Mouse (Mus musculus): ENCODE measurements around the gene Plod1. TPM values are rescaled to one million over a fixed set of nuclear protein-coding genes. Genes with fewer than 3 reads are reported as not detected.
A peak's percentile ranks its signal among the peaks of the same experiment; 100 is the strongest.

The Plod1 gene
- polyA plus RNA-seq, 1 experiment = 101 TPM

DNA sequence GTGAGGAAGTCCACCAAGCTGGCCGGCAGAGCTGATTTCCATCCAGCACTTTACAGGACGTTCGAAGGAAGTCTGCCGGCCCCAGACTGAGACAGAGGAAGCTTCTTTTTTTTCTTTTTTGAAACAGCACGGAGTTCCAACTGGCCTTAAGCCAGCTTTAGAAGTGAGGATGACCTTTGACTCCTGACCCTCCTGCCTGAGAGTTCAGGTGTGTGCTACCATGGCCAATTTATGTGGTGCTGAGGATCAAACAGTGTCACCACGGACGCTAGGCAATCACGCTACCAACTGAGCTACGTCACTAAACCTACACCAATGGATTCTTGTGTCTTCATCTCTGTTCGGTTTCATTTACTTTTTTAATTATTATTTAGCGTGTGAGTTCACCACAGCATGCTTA is 14.2 kb downstream of the Plod1 start:
- no peak overlapping the region for H3K4me3 ChIP-seq (ENCODE audit: insufficient read depth, low read length)
- TF ChIP-seq POLR2A (IDR thresholded peaks at IDR 0.05; ENCODE audit: borderline replicate concordance, low read depth, low read length) = no peak
- TF ChIP-seq CTCF (IDR thresholded peaks at IDR 0.05; ENCODE audit: low read depth, low read length) = no peak

GRCm38 (mm10) chr4:147920973-147921372 is 15.6 kb downstream of the Plod1 start:
- no peak overlapping the region for H3K27ac ChIP-seq (ENCODE audit: insufficient read depth, low read depth, low read length)
- peaks cover 18% of the 10 kb centered on the region for H3K4me1 ChIP-seq (ENCODE audit: control insufficient read depth, insufficient read depth, low read length)
- no peak overlapping the region for H3K4me3 ChIP-seq (ENCODE audit: insufficient read depth, low read length)
- TF ChIP-seq POLR2A (IDR thresholded peaks at IDR 0.05; ENCODE audit: borderline replicate concordance, low read depth, low read length) (no peak), CTCF (IDR thresholded peaks at IDR 0.05; ENCODE audit: low read depth, low read length) (no peak)

More for the DNA sequence above, 14.2 kb downstream of the Plod1 start:
- Histone ChIP-seq H3K27ac (ENCODE audit: insufficient read depth, low read depth, low read length) (peak overlapping the region; percentile 61), H3K4me1 (ENCODE audit: control insufficient read depth, insufficient read depth, low read length) (peaks cover 27% of the 10 kb centered on the region)

- peaks cover 18% of the 10 kb centered on the region for H3K4me1 ChIP-seq (ENCODE audit: control insufficient read depth, insufficient read depth, low read length)
- TF ChIP-seq POLR2A (IDR thresholded peaks at IDR 0.05; ENCODE audit: borderline replicate concordance, low read depth, low read length) (no peak), CTCF (IDR thresholded peaks at IDR 0.05; ENCODE audit: low read depth, low read length) (no peak)
- H3K27ac ChIP-seq (ENCODE audit: insufficient read depth, low read depth, low read length) = no peak overlapping the region
- H3K4me3 ChIP-seq (ENCODE audit: insufficient read depth, low read length) = no peak overlapping the region
Measured at GRCm38 (mm10) chr4:147918459-147919121, 18.0 kb downstream of the Plod1 start.

DNA sequence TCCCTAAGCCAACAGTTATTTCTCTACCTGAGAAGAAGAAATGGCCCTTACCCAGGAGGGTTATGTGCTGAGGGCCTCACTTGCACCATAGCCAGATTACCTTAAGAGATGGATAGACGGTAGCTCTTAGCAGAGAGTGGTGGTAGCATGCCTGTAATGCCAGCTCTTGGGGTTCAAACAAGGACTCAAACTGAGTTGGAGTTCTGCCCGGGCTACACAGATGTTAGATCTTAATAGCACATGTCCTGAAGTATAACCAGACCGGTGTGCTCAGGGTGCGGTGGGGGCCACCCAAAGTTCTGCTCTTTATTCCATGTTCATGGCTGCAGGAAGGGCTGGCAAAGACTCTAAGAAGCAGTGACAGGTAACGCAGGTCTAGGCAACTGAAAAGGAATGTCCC is 27.1 kb downstream of the Plod1 start:
- peaks cover 4% of the 10 kb centered on the region; the same call in 1 of the 2 replicates for H3K4me1 ChIP-seq (ENCODE audit: control insufficient read depth, insufficient read depth, low read length)
- TF ChIP-seq CTCF (IDR thresholded peaks at IDR 0.05; ENCODE audit: low read depth, low read length) (no peak), POLR2A (IDR thresholded peaks at IDR 0.05; ENCODE audit: borderline replicate concordance, low read depth, low read length) (no peak)
- H3K4me3 ChIP-seq (ENCODE audit: insufficient read depth, low read length) = no peak overlapping the region
- no peak overlapping the region for H3K27ac ChIP-seq (ENCODE audit: insufficient read depth, low read depth, low read length)

DNA sequence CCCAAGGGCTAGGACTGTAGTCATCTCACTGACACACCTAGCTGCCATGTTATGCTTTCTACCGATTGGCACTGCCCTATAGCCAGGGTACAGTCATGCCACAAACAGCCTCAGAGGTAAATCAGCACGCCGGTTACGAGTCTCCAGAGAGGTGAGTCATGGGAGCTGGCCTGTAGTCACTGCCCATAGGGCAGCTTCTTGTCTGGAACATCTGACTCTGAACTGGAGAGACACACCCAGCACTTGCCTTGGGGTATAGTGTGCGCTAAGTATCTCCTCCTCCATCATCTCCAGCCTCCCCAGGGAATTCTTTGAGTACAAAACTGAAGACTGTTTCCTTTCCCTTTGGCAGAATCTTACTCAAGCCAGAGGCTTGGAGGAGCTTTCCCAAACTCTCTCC is 30.3 kb downstream of the Plod1 start:
- Histone ChIP-seq H3K27ac (ENCODE audit: insufficient read depth, low read depth, low read length) (no peak overlapping the region), H3K4me1 (ENCODE audit: control insufficient read depth, insufficient read depth, low read length) (peaks cover 11% of the 10 kb centered on the region), H3K4me3 (ENCODE audit: insufficient read depth, low read length) (no peak overlapping the region)
- no peak for TF ChIP-seq CTCF (IDR thresholded peaks at IDR 0.05; ENCODE audit: low read depth, low read length)
- no peak for TF ChIP-seq POLR2A (IDR thresholded peaks at IDR 0.05; ENCODE audit: borderline replicate concordance, low read depth, low read length)

DNA sequence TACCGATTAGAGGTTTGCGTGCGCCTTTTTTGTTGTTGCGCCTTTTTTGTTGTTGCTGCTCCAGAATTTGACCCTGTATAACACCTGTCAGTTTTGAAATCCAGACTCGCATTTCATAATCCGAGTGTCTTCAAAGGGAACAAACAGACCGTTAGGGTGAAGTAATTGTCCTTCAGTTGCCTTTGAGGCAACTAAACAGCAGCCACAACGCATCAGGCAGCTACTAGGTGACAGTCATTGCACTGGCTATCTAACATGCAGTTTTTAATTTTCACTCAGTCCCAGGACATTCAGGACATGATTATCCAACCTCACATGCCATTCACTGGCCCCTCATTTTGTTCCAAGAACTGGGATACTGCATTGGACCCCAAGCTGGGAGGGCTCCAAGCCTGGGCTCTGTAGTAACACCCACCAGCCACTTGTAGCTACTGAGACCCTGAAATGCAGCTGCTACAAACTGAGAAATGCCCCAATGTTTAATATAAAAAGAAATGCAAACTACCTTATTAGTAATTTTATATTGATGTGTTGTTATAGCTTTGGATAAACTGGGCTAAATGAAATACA is 31.4 kb downstream of the Plod1 start:
- H3K27ac ChIP-seq (ENCODE audit: insufficient read depth, low read depth, low read length) = no peak overlapping the region
- H3K4me1 ChIP-seq (ENCODE audit: control insufficient read depth, insufficient read depth, low read length) = peaks cover 11% of the 10 kb centered on the region
- no peak for TF ChIP-seq POLR2A (IDR thresholded peaks at IDR 0.05; ENCODE audit: borderline replicate concordance, low read depth, low read length)
- TF ChIP-seq CTCF (IDR thresholded peaks at IDR 0.05; ENCODE audit: low read depth, low read length) = no peak
- H3K4me3 ChIP-seq (ENCODE audit: insufficient read depth, low read length) = peak overlapping the region; percentile 45

DNA sequence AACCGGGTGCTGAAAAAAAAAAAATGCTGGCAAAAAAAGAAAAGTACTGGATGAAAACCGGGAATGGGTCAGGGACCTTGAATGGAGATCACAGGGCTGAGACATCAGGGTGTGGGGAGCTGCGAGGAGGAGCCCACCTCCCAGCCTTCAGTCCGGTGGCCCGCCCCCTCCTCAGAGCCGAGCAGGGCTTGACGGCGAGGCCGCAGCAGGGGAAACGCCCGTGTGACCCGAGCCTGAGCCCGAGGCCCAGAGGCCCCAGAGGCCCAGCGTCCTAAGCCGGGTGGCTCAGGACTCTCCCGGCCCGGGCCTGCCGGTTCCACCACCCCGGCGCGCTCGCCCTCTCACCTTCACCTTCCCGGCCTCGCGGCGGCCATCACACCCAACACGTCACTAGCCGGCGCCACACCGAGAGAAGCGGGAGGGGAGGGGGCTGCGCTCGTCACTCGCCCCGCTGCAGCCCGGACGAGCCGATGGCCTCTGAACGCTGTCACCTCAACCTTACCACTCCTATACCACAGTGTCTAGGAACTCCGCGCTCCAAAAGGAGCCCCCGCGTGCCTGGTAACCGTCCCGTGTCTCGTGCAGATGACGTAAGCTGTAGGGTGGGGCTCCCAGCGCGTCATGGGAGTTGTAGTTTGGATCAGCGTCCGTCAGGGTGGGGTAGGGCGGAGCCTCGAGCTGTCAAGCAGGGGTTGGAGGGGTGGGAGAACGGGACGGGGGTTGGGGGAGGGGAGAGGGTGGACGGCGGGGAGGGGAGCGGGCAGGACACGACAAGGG is 32.1 kb downstream of the Plod1 start, which contains the start of gene Mfn2:
Gene Mfn2 (minus strand): TSS at position 392 of the 777 bp plus-strand sequence.
- Histone ChIP-seq H3K4me3 (ENCODE audit: insufficient read depth, low read length) (peak within 1 kb of the TSS; percentile 78), H3K27ac (ENCODE audit: insufficient read depth, low read depth, low read length) (peak within 1 kb of the TSS; percentile 67), H3K4me1 (ENCODE audit: control insufficient read depth, insufficient read depth, low read length) (peaks cover 11% of the 10 kb centered on the region)
- TF ChIP-seq CTCF (IDR thresholded peaks at IDR 0.05; ENCODE audit: low read depth, low read length) = no peak
- TF ChIP-seq POLR2A (IDR thresholded peaks at IDR 0.05; ENCODE audit: borderline replicate concordance, low read depth, low read length) = peak; percentile 79

- Histone ChIP-seq H3K27ac (ENCODE audit: insufficient read depth, low read depth, low read length) (no peak overlapping the region), H3K4me1 (ENCODE audit: control insufficient read depth, insufficient read depth, low read length) (peaks cover 11% of the 10 kb centered on the region), H3K4me3 (ENCODE audit: insufficient read depth, low read length) (peak overlapping the region; percentile 78)
- TF ChIP-seq POLR2A (IDR thresholded peaks at IDR 0.05; ENCODE audit: borderline replicate concordance, low read depth, low read length) (no peak), CTCF (IDR thresholded peaks at IDR 0.05; ENCODE audit: low read depth, low read length) (no peak)
Measured at GRCm38 (mm10) chr4:147903601-147904000, 33.0 kb downstream of the Plod1 start.

DNA sequence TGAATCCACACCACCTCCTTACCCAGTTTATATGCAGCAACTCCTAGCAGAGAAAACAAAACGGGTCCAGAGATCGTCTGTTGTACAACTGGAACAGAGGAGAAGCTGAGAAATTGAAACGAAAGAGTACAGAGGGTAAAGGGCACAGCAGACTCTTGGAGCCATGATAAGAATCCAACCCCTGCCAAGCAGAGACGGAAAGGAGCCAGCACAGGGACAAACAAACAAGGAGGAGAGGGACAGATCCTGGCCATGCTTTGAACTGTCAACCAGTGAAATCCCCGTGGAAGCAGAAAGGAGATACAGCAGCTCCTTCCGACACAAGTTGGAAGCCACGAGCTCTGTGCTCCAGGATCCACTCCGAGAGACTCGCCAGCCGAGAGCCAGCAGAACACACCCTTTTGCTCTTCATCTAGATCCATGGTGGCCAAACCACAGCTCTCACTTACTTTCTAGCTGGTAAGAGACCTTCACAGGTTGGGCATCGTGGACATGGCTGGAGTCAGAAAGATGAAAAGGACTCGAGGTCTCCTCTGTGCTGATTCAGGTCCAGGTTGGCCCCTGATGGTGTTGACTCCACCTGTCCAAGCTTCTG is 33.6 kb downstream of the Plod1 start:
- Histone ChIP-seq H3K4me1 (ENCODE audit: control insufficient read depth, insufficient read depth, low read length) (peaks cover 11% of the 10 kb centered on the region), H3K27ac (ENCODE audit: insufficient read depth, low read depth, low read length) (no peak overlapping the region), H3K4me3 (ENCODE audit: insufficient read depth, low read length) (no peak overlapping the region)
- TF ChIP-seq POLR2A (IDR thresholded peaks at IDR 0.05; ENCODE audit: borderline replicate concordance, low read depth, low read length) = no peak
- TF ChIP-seq CTCF (IDR thresholded peaks at IDR 0.05; ENCODE audit: low read depth, low read length) = no peak

All from bone marrow macrophage, adult 2 months (primary cell).